Mouse (Mus musculus) embryonic fibroblast, embryonic 13.5 days (primary cell): Measurements from ENCODE around the gene Gm30083. TPM values are rescaled to one million over a fixed set of nuclear protein-coding genes. Genes with fewer than 3 reads are reported as not detected.

ENCODE experiments used
- H3K27ac ChIP-seq: 2 replicates; pipeline ENCODE4 v1.5.1; 2012; ENCODE audit warnings: low read length, control low read depth, inconsistent platforms; ENCODE audit not compliant: insufficient read depth
- H3K4me1 ChIP-seq: 2 replicates; pipeline ENCODE4 v1.6.1; 2011; ENCODE audit warnings: low read length; ENCODE audit not compliant: control insufficient read depth, insufficient read depth
- H3K4me3 ChIP-seq: 2 replicates; pipeline ENCODE4 v1.5.1; 2011; ENCODE audit warnings: mild to moderate bottlenecking, control low read depth, low read length; ENCODE audit not compliant: insufficient read depth
- CTCF ChIP-seq: IDR thresholded peaks from 2 replicates; pipeline ENCODE4 v1.5.1; 2011; ENCODE audit warnings: mild to moderate bottlenecking, control low read depth, low read length, moderate library complexity, borderline replicate concordance; ENCODE audit not compliant: insufficient read depth
- POLR2A ChIP-seq: IDR thresholded peaks from 2 replicates; pipeline ENCODE4 v1.6.1; 2011; ENCODE audit warnings: low read depth, mild to moderate bottlenecking, control low read depth, low read length, moderate library complexity
- polyA plus RNA-seq: library from polyadenylated mRNA; stranded (reverse); fragments of >200 nt; gene quantifications from 2 replicates; pipeline ENCODE4 v1.2.4, GENCODE M21; 2011; ENCODE audit warnings: low read depth; ENCODE audit not compliant: missing spikeins, insufficient read length

Gene Gm30083
- polyA plus RNA-seq, 1 experiment = not detected

DNA sequence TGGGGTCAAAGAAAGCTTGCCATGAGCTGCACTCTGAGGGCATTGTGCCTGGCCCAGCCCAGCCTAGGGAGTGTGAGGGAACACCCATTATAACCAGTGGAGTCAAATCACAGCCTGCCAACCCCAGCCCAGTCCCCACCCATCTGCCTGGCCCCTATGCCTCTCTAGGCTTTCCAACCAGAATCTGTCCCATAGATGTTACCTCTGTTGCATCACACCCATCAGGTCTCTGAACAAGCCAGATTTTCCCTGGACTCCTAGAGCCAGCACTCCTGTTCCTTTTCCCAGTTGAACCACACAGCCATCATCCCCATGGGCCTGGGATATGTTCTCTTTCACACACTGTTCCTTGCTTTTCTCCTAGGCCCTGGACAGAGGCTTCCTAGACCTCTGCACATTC, 13.5 kb downstream of the Gm30083 start:
- H3K4me3 ChIP-seq = no peak overlapping the region
- no peak overlapping the region for H3K27ac ChIP-seq
- no peaks in the 10 kb centered on the region for H3K4me1 ChIP-seq
- TF ChIP-seq POLR2A (no peak), CTCF (no peak)

DNA sequence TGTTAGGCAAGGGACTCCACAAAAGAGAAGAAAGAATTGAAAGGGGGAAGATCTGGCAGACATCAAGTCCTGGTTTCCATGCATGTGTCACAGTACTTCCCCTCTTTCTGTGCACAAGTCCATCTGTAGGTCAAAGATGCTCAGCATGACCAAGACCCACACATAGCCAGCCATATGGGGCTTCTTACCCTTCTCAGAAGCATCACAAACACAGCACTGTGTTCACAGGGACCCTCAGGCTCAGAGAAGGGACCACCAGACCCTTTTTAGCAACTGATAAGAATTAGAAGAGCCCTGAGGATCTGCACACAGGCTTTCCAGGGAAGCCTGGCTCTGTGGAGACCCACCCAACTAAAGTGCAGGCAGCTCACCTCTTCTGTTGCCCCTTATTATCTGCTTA, 14.9 kb downstream of the Gm30083 start:
- TF ChIP-seq POLR2A (no peak), CTCF (no peak)
- no peak overlapping the region for H3K27ac ChIP-seq
- H3K4me3 ChIP-seq = no peak overlapping the region
- no peaks in the 10 kb centered on the region for H3K4me1 ChIP-seq

DNA sequence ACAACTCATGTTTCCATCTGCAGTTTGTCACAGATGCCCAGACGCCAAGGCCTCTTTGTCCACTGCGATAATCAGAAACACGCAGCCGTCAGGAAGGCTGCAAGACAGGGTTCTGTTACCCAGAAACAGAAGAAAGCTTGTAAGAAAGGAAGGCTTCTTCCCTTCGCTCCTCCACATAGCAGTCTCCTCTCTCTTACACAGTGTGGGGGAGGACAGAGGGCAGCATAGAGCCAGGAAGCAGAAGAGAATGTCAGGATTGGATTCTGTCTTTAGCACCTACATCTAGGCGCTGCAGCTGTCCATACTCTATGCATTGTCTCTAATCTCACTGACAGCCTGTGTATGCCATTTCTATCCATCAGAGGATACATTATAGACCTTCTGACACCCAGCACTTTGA, 17.6 kb downstream of the Gm30083 start:
- Histone ChIP-seq H3K4me3 (no peak overlapping the region), H3K4me1 (no peaks in the 10 kb centered on the region), H3K27ac (no peak overlapping the region)
- no peak for TF ChIP-seq CTCF
- no peak for TF ChIP-seq POLR2A

DNA sequence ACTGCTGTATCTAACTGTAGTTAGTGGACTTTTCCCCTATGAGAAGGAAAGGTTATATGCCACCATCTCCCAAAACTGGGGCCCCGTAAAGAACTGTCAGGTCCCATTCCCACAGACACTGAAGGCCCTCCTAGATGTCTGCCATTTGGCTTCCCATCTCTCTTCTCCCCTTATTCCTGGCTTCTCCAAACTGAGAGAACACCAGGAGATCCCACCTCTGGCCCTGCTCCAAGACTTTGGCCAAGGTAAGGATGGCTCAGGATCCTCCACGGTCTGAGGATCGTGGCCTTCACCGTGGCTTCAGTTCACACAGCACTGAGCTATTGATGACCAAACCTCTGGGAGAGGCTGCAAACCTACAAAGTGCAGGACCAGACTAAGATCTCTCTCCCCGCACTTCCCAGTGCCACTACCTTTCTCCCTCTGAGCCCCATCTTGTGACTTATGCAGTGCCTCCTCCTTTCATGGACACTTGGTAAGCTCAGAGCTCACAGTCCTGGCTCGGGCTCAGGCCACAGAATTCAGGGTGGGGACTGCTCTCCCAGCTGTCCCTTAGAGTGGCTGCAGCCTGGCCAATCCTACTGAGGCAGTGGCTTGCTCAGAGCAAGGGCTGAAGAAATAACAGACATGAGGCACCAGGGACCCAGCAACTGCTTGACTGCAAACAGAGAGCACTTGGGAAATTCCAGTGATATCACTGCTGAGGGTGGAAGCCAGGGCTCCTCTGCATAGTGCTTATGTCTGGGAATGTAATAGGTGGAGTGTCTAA, 21.3 kb downstream of the Gm30083 start:
- no peak for TF ChIP-seq CTCF
- no peak for TF ChIP-seq POLR2A
- no peak overlapping the region for H3K27ac ChIP-seq
- H3K4me3 ChIP-seq = no peak overlapping the region
- no peaks in the 10 kb centered on the region for H3K4me1 ChIP-seq

DNA sequence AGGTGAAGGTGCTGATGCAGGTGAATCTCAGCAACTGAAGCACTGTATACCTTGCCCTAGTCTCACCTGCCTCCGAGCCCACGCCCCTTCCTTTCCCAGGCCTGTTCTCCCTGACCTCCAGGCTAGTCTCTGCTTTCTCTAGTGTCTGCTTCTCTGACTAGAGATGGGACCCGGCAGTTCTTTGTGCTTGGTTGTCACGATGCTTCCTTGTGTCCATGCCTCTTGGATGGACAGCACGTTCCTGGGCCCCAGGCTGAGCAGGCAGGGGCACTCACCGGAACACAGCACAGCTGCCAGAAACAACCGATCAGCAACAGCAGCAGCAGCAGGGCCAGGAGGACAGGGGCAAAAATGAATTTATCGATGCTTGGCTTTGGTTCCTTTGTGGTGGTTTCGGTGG, 21.9 kb downstream of the Gm30083 start:
- no peak for TF ChIP-seq CTCF
- TF ChIP-seq POLR2A = no peak
- Histone ChIP-seq H3K4me3 (no peak overlapping the region), H3K4me1 (no peaks in the 10 kb centered on the region), H3K27ac (no peak overlapping the region)

DNA sequence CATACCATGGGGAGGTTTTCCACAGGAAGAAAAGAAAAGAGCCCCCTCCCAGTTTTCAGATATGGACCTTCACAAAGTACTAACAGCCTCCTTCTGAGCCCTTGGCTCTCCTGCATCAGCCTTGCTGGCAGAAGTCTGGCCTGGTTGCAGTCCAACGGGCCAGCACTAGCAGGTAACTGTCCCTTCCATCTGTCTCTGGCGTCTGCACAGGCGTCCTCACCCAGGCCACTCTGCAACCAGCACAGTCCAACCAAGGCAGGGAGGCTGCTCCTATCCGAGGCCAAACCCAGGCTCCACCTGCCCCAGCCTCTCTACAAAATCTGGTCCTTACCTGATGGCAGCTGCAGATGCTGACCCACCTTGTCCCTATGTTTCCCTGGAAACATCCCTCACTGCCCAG, 23.0 kb downstream of the Gm30083 start:
- Histone ChIP-seq H3K4me1 (no peaks in the 10 kb centered on the region), H3K4me3 (no peak overlapping the region), H3K27ac (no peak overlapping the region)
- TF ChIP-seq CTCF (no peak), POLR2A (no peak)

DNA sequence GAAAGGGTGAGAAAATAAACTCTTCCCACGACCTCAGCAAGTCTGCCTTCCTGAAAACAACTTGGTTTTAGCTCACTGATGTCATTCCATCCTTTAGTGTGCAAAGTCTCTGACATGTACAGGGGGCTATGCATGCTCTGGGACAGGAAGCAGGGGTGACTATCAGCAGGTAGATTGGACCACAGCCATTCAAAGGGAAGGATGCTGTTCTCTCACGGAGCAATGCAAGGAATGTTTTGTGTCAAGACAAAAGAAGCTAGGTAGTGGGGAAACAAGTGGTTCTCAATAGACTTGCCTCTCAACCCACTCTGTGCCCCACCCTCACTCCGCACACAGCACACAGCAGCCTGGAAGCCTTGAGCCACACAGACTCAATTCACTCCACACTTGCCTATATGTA, 25.8 kb downstream of the Gm30083 start:
- no peak overlapping the region for H3K27ac ChIP-seq

DNA sequence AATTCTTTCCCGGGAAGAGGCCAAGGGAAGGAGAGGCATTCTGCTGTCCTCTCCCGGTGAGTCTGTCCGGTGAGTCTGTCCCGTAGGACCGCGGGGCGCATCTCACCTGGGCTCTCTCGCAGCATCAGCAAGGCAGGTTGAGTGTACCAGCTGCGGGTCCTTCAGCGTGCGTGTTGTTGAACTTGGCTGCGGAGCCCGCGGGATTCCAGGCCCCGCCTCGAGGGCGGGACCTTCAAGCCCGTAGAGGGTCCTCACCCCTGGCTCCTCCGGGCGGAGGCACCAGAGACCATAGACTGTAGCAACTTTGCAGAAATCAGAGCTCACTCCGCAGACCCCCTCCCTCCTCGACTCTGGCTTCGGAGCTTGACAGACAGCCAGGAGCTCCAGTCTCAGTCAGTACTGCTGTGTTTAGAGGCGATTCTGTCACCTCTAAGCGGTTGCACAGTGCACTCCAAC, 36.4 kb downstream of the Gm30083 start, which contains the start of gene Zfp488:
Zfp488 (minus strand) TSS at position 161 of the 456 bp plus-strand sequence.
- TF ChIP-seq POLR2A (no peak), CTCF (no peak)
- no peaks in the 10 kb centered on the region for H3K4me1 ChIP-seq
- no peak within 1 kb of the TSS for H3K4me3 ChIP-seq
- no peak within 1 kb of the TSS for H3K27ac ChIP-seq

More for the DNA sequence above, 25.8 kb downstream of the Gm30083 start:
- Histone ChIP-seq H3K4me1 (no peaks in the 10 kb centered on the region), H3K4me3 (no peak overlapping the region)
- TF ChIP-seq POLR2A (no peak), CTCF (no peak)

DNA sequence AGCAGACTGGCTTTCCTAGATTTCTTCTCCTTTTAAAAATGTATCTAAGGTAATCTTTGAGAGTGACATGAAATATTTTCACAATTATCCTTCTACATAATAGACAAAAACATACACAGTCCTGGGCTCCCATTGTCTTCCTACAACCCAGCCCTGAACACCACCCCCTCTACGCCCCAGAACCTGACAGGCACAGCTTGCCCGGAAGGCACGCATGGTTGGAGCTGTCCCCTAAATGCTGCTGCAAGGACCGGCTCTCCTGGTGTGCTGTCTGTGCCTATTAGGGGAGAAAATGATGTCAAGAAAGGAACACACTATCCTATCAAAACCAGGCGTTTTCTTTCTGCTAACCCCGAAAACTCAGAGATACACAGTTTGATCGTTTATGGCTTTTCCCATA, 37.2 kb downstream of the Gm30083 start:
- H3K4me1 ChIP-seq = no peaks in the 10 kb centered on the region
- H3K4me3 ChIP-seq = no peak overlapping the region
- H3K27ac ChIP-seq = no peak overlapping the region
- TF ChIP-seq CTCF (no peak), POLR2A (no peak)

DNA sequence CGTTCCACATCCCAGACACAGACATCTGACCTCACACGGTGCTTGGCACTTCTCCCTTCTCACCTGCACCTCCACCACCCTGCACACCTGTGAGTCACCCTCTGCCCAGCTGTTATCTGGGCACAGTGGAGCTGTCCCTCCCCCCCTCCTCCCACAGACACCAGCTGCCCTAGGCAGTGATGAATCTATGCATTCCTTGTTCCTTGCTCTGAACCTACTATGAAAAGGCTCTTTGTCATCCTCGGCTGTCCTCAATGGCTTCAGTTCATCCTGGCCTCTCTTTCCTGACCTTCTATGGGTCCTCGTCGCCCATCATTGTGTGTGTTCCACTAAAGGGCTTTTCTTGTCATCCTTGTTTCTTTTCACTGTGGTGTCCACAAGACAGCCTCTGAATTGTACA, 40.2 kb downstream of the Gm30083 start:
- Histone ChIP-seq H3K4me3 (no peak overlapping the region), H3K4me1 (no peaks in the 10 kb centered on the region), H3K27ac (no peak overlapping the region)
- TF ChIP-seq CTCF (no peak), POLR2A (no peak)
